Mouse (Mus musculus) T-helper 1 cell (primary cell): ENCODE data around the gene 4930402H24Rik.

Experiments
- in situ Hi-C: fragments of 300-600 bp; cut with MboI, MseI; formaldehyde crosslinking; loops from one replicate; pipeline ENCODE4 v1.15.1; 2025; ENCODE audit warnings: high pct_unique_total_duplicates

4930402H24Rik gene

DNA sequence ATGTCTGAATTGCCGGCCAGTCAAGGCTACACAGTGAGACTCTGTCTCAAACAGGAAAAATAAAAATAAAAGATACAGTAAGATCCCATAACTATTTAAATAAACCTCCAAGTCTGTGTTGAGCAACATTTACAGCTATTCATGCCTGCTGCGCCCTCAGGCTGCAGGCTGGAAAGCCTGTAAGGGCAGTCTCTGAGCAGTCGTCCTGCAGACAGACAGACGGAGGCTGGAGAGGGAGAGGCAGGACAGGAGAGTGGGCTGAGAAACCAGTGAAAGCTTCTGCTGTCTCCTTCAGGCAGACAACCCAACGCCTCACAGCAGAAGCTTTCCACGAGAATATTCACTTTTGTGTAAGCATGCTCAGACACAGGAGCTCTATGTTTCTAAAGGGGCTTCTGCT lies 92.5 kb downstream of the 4930402H24Rik start:
- in situ Hi-C loops: no loop called here

GRCm38 (mm10) chr2:130812487-130812886 lies 93.7 kb downstream of the 4930402H24Rik start:
- in situ Hi-C loops: no loop called here

DNA sequence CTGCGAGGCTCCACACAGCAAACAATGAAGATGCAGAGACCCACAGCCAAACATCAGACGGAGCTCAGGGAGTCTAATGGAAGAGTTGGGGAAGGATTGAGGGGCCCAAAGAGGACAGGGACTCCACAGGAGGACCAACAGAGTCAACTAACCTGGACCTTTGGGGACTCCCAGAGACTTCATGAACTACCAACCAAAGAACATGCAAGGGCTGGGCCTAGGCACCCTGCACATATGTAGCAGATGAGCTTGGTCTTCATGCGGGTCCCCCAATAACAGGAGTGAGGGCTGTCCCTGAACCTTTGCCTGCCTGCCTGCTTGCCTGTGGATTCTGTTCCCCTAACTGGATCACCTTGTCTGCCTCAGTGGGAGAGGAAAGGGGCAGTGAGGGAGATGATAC lies 101.1 kb downstream of the 4930402H24Rik start:
- in situ Hi-C loops: no loop called here

GRCm38 (mm10) chr2:130803706-130804105 lies 102.5 kb downstream of the 4930402H24Rik start:
- in situ Hi-C loops: no loop called here

DNA sequence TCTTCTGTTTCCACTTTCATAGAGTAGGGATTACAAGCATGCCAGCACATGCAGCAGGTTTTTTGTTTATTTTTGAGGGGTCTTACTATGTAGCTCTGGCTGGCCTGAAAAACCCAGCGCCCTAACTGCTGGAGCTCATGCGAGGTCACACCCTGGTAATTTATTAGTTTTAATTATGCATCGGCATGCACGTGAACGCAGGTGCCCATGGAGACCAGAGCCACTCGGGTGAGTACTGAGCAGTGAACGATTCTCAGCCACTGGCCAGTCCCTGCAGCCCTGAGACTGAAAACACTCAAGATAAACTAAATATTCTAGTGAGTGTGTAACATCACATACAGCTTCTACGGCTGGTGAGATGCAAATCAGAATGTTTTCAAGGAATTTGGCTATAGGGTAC lies 110.5 kb downstream of the 4930402H24Rik start:
- in situ Hi-C loops: no loop called here

DNA sequence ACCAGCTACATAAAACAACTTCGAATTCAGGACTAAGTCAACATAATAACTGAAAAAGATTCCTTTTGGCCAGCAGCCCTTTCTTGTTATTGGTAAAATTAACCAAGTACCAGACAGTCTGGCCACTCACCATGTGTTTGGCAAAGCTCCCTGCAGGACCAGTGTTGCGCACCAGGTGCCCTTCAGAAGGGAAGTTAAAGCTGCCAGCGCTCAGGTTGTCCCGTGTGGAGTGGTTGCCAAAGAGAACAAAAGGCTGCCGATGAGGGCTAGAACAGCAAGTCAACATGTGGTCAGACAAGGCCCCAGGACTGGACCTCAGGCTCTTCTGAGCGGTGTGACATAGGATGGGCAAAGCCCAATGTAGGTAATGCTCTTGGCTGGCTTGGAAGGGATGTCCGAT lies 114.5 kb downstream of the 4930402H24Rik start:
- in situ Hi-C loops: no loop called here

- in situ Hi-C loops: no loop called here
These were observed 116.6 kb downstream of the 4930402H24Rik start for GRCm38 (mm10) chr2:130789642-130790041.

- in situ Hi-C loops: no loop called here
These were observed 117.2 kb downstream of the 4930402H24Rik start for GRCm38 (mm10) chr2:130789039-130789438.

DNA sequence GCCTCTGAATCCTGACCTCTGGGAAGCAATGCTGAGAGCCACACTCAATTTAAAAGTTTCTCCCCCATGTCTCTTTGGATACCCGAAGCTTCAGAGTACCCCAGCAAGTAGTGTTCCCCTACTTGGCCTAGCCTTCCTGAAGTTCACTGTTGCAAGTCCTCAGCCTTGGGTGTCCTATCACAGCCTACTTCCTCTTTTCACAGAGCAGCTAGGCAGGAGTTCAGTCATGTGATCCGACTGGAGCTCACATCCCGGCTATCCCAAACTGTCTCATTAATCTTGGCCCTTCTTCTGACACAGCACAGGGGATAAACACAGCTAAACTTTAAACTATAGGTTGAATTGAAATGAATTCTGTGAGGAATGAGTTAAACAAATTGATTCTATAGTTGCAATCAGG lies 121.3 kb downstream of the 4930402H24Rik start:
- in situ Hi-C loops: no loop called here

GRCm38 (mm10) chr2:130780615-130781303 lies 125.4 kb downstream of the 4930402H24Rik start:
- in situ Hi-C loops: no loop called here

- in situ Hi-C loops: no loop called here
These were observed 126.3 kb downstream of the 4930402H24Rik start for GRCm38 (mm10) chr2:130779935-130780334.

- in situ Hi-C loops: no loop called here
These were observed 129.6 kb downstream of the 4930402H24Rik start for GRCm38 (mm10) chr2:130776610-130777009.

- in situ Hi-C loops: no loop called here
These were observed 138.7 kb downstream of the 4930402H24Rik start for GRCm38 (mm10) chr2:130767483-130767882.

DNA sequence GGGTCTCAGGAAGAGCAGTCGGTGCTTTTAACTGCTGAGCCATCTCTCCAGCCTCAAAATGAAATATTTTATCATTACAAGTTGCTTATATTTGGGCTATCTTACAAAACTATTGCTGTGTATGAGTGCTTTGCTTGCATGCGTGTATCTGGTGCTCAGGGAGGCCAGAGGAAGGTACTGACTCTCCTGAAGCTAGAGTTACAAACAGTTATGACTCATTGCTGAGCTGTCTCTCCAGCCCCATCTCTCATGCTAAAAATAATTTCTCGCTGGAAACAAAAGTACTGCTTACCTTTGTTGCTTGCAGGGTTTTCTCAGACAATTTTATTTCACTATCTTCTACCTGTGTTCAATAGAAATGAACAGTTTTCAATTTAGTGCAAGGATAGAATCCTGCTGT lies 140.8 kb downstream of the 4930402H24Rik start:
- in situ Hi-C loops: no loop called here

DNA sequence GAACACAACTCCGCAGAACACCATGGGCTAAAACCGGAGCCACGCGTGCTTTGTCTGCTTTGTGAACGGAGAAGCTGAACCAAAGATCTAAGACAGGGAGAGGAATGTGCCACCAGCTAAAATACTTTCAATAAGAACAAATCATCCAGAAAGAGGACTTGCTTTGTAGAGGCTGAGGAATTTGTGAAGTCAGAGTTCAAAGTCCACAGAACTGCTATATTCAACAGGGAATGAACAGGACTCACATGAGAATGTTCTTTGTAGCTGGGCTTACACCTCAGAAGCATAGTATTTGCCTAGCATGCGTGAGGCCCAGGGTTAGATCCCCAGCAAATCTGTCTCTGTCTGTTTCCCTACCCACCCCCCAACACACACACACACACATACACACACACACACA lies 145.3 kb downstream of the 4930402H24Rik start:
- in situ Hi-C loops: no loop called here

DNA sequence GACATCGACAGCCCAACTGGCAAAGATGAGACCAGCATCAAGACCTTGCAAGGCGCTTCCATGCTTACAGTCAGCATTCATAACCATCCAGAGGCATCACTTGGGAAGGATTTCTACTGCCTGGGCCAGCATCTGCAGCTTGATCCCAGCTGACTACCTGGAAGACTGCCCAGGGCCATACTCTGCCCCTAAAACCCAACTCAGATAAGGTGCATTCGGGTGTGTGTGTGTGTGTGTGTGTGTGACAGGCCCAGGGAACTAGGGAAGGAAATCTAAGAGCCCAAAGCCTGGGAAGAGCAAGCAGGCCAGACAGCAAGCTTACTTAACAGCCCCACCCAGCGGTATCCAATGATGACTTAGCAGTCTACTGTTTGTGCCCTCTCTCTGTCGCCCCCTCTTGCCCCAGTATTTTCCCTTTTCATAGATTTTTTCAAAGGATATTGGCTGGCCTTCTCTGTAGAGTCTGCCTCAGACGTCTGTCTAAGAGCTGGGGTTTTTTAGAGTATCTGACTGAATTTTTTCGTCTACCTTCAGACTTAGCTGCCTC lies 151.1 kb downstream of the 4930402H24Rik start:
- in situ Hi-C loops: no loop called here

- in situ Hi-C loops: no loop called here
These were observed 151.6 kb downstream of the 4930402H24Rik start for GRCm38 (mm10) chr2:130754596-130754995.

DNA sequence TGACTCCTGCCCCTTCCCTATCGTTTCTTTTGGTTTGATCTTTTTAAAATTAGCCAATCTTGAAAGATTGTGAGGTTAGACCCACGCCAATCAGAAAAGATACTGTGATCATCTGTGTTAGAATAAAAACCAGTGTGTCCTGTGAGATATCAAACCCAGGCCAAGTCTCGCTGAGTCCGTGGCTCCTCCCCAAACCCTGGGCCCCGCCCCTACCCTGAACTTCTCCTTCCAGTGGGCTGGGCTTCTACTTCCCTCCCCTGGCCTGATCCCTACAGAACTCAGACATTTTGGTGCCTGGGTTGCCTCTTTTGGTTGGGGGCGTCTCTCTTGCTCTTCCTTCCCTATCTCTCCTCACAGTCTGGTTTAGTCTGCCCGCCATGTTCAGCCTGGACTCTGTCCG lies 155.8 kb downstream of the 4930402H24Rik start:
- in situ Hi-C loops: no loop called here

DNA sequence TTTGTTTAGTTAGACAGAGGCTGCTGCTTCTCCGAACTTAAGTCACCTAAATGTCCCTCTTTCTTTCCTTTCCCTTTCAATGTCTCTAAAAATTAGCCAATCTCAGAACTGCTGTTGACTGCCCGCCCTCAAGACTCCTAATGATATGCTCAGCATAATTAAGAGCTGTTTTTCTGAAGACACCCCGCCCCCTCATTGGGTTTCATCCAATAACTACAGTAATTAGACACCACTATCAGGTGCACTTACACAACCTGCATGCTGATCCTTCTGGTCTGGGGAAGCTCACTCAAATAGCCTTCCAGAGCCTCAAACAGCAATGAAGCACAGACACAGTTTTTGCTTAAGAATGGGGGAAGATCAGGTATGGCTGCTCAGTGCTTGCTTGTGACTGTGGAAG lies 156.5 kb downstream of the 4930402H24Rik start:
- in situ Hi-C loops: no loop called here

GRCm38 (mm10) chr2:130743576-130743975 lies 162.6 kb downstream of the 4930402H24Rik start:
- in situ Hi-C loops: no loop called here

- in situ Hi-C loops: no loop called here
These were observed 166.1 kb downstream of the 4930402H24Rik start for GRCm38 (mm10) chr2:130740096-130740495.

DNA sequence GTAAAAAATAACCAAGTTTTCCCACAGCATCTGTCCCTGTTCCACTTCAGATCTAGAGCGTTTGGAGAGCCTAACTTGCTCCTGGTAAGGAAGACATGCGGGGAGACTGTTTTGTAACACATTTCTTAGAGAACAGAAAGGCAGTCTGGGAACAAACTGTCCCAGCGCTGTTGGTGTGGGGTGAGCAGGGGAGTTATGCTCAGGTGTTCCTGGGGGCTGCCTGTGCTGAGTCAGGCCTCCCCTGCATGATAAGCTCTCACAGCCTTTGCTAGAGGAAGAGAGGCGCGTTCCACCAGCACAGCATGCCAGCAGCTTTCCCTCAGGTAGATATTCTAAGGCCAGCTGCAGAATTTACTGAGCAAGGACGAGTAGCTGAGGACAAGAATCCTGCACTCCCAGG lies 168.2 kb downstream of the 4930402H24Rik start:
- in situ Hi-C loops: no loop called here

DNA sequence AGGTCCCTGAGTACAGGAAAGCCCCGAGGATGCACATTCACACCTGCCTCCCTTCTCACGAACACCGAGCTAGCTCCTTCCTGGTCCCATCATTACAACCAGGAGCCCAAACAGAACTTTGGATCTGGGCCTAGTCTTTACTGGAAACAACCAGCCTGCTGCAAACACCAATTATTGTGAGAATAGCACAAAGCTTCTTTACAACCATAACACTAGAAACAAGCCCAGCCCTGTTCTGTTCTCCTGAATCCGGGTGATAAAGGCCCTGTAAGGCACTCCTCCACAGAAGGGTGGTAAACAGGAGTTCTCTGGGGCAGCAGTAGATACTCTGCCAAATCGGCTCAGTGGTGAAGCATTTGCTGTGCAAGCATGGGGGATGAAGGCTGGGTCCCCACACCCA lies 170.9 kb downstream of the 4930402H24Rik start:
- in situ Hi-C loops: no loop called here

- in situ Hi-C loops: loop anchor here (5.0 kb wide), 1 partner anchor 374 kb away; no protein-coding TSS in a partner anchor
These were observed 172.8 kb downstream of the 4930402H24Rik start for GRCm38 (mm10) chr2:130733444-130733843.
